Mouse (Mus musculus) stomach, embryonic 14.5 days (tissue): Measurements from ENCODE around the gene Slc9a2. TPM values are rescaled to one million over a fixed set of nuclear protein-coding genes. Genes with fewer than 3 reads are reported as not detected.

ENCODE experiments used
- ATAC-seq: fragments of 200-750 bp; cut with Nextera tagmentation; 2 replicates; pipeline ENCODE4 v1.8.0; 2017; ENCODE audit warnings: low read depth, moderate TSS enrichment; ENCODE audit not compliant: insufficient number of reproducible peaks, insufficient read depth, low FRiP score
- H3K27ac ChIP-seq: fragments of 300-500 bp; sonication (generic); 2 replicates; pipeline ENCODE4 v1.5.1; 2014; ENCODE audit warnings: mild to moderate bottlenecking, low read length, moderate library complexity, mixed read lengths
- H3K27me3 ChIP-seq: fragments of 300-500 bp; sonication (generic); 2 replicates; pipeline ENCODE4 v1.6.1; 2014; ENCODE audit warnings: low read length, control low read depth, mixed read lengths; ENCODE audit not compliant: control insufficient read depth, insufficient read depth
- H3K36me3 ChIP-seq: fragments of 300-500 bp; sonication (generic); 2 replicates; pipeline ENCODE4 v1.6.1; 2014; ENCODE audit warnings: mild to moderate bottlenecking, control low read depth, low read length, moderate library complexity, mixed read lengths; ENCODE audit not compliant: control insufficient read depth, insufficient read depth
- H3K4me1 ChIP-seq: fragments of 300-500 bp; sonication (generic); 2 replicates; pipeline ENCODE4 v1.6.1; 2014; ENCODE audit warnings: low read length, control low read depth, mixed read lengths; ENCODE audit not compliant: control insufficient read depth, insufficient read depth
- H3K4me2 ChIP-seq: fragments of 300-500 bp; sonication (generic); replicated peaks from 2 replicates; pipeline ENCODE4 v1.6.1; 2014; ENCODE audit warnings: low read depth, low read length, control low read depth
- H3K4me3 ChIP-seq: fragments of 300-500 bp; sonication (generic); 2 replicates; pipeline ENCODE4 v1.5.1; 2014; ENCODE audit warnings: low read depth, low read length, control low read depth
- H3K9ac ChIP-seq: fragments of 300-500 bp; sonication (generic); replicated peaks from 2 replicates; pipeline ENCODE4 v1.6.1; 2014; ENCODE audit warnings: low read depth, mild to moderate bottlenecking, control low read depth, low read length, moderate library complexity, mixed read lengths
- H3K9me3 ChIP-seq: fragments of 300-500 bp; sonication (generic); 2 replicates; pipeline ENCODE4 v1.6.1; 2016; ENCODE audit warnings: low read depth, low read length, control low read depth; ENCODE audit not compliant: control insufficient read depth
- WGBS: fragments of 180-500 bp; shearing (Covaris S2); extraction: QIAGEN DNeasy Blood & Tissue Kit; methylation state at CpG from one replicate; pipeline ENCODE4 v1.1.7; 2014; 5-methylcytosine and 5-hydroxymethylcytosine counted together
- polyA plus RNA-seq: library from polyadenylated mRNA; unstranded; fragments of >200 nt; fragmentation: Nextera tagmentation; extraction: Ambion mirVana; gene quantifications from 2 replicates; pipeline ENCODE4 v1.2.1, GENCODE M21; 2014

The Slc9a2 gene
- polyA plus RNA-seq, 1 experiment from 2014 or later = 0.93 TPM

GRCm38 (mm10) chr1:40802759-40803158, 122.4 kb downstream of the Slc9a2 start:
- no peak overlapping the region for H3K4me3 ChIP-seq
- H3K4me2 ChIP-seq = no peak overlapping the region
- no peaks in the 10 kb centered on the region for H3K36me3 ChIP-seq
- ATAC-seq = no peak
- WGBS = 24% methylated on average over 3 of the region's 3 CpGs
- no peak overlapping the region for H3K27ac ChIP-seq
- no peaks in the 10 kb centered on the region for H3K27me3 ChIP-seq
- no peaks in the 10 kb centered on the region for H3K9me3 ChIP-seq
- no peaks in the 10 kb centered on the region for H3K4me1 ChIP-seq
- H3K9ac ChIP-seq = no peak overlapping the region

GRCm38 (mm10) chr1:40804118-40804517, 123.7 kb downstream of the Slc9a2 start:
- ATAC-seq = no peak
- H3K27ac ChIP-seq = no peak overlapping the region
- no peaks in the 10 kb centered on the region for H3K36me3 ChIP-seq
- no peak overlapping the region for H3K9ac ChIP-seq
- H3K27me3 ChIP-seq = no peaks in the 10 kb centered on the region
- no peaks in the 10 kb centered on the region for H3K9me3 ChIP-seq
- no peaks in the 10 kb centered on the region for H3K4me1 ChIP-seq
- H3K4me3 ChIP-seq = no peak overlapping the region
- WGBS = 85% methylated on average over 12 of the region's 12 CpGs
- H3K4me2 ChIP-seq = no peak overlapping the region

- Histone ChIP-seq H3K27me3 (no peaks in the 10 kb centered on the region), H3K9ac (no peak within 1 kb of the TSS), H3K36me3 (no peaks in the 10 kb centered on the region), H3K4me3 (no peak within 1 kb of the TSS), H3K9me3 (no peaks in the 10 kb centered on the region), H3K4me2 (no peak within 1 kb of the TSS), H3K4me1 (no peaks in the 10 kb centered on the region), H3K27ac (no peak within 1 kb of the TSS)
- 76% methylated on average over 9 of the region's 9 CpGs for whole genome bisulfite sequencing
- ATAC-seq = no peak
These were observed 125.0 kb downstream of the Slc9a2 start, which contains the start of gene Tmem182 for GRCm38 (mm10) chr1:40805351-40805750. Gene Tmem182, plus strand, starts transcription at chr1:40805601.

- Histone ChIP-seq H3K9me3 (no peaks in the 10 kb centered on the region), H3K36me3 (no peaks in the 10 kb centered on the region), H3K27ac (no peak overlapping the region), H3K9ac (no peak overlapping the region), H3K4me1 (no peaks in the 10 kb centered on the region), H3K4me2 (no peak overlapping the region), H3K4me3 (no peak overlapping the region), H3K27me3 (no peaks in the 10 kb centered on the region)
- 85% methylated on average over 11 of the region's 11 CpGs for WGBS
- no peak for ATAC-seq
These were observed 125.5 kb downstream of the Slc9a2 start for GRCm38 (mm10) chr1:40805891-40806290.

- no peaks in the 10 kb centered on the region for H3K4me1 ChIP-seq
- H3K4me3 ChIP-seq = no peak overlapping the region
- no peak overlapping the region for H3K9ac ChIP-seq
- H3K36me3 ChIP-seq = no peaks in the 10 kb centered on the region
- no peak overlapping the region for H3K27ac ChIP-seq
- ATAC-seq = no peak
- 76% methylated on average over 3 of the region's 3 CpGs for WGBS
- H3K27me3 ChIP-seq = no peaks in the 10 kb centered on the region
- no peaks in the 10 kb centered on the region for H3K9me3 ChIP-seq
- no peak overlapping the region for H3K4me2 ChIP-seq
These were observed 128.3 kb downstream of the Slc9a2 start for GRCm38 (mm10) chr1:40808643-40809042.

- Histone ChIP-seq H3K9me3 (no peaks in the 10 kb centered on the region), H3K4me1 (no peaks in the 10 kb centered on the region), H3K4me2 (no peak overlapping the region), H3K27me3 (no peaks in the 10 kb centered on the region), H3K9ac (no peak overlapping the region), H3K4me3 (no peak overlapping the region), H3K36me3 (no peaks in the 10 kb centered on the region), H3K27ac (no peak overlapping the region)
- 63% methylated on average over 16 of the region's 16 CpGs for WGBS
- no peak for ATAC-seq
These were observed 134.9 kb downstream of the Slc9a2 start for GRCm38 (mm10) chr1:40815071-40815845.

Other genes starting within 250 kb of the Slc9a2 start
- 0.53 and 0.93 TPM in 2 replicates for gene Il18r1, start 215.0 kb upstream of the Slc9a2 start, polyA plus RNA-seq
- gene Il18rap, start 165.2 kb upstream of the Slc9a2 start, polyA plus RNA-seq = 0.18 and 0.43 TPM in 2 replicates
- 2.3 and 4.1 TPM in 2 replicates for gene Slc9a4, start 100.5 kb upstream of the Slc9a2 start, polyA plus RNA-seq
- gene Mfsd9, start 110.1 kb downstream of the Slc9a2 start, polyA plus RNA-seq = 4.4 and 4.6 TPM in 2 replicates
- 0.11 TPM in 1 of 2 replicates, not detected in the other for gene Tmem182, start 125.0 kb downstream of the Slc9a2 start, polyA plus RNA-seq